Mouse (Mus musculus) fibroblast of lung, adult 2 months (primary cell): ENCODE measurements around the gene Wipf3.

Experiments
- DNase-seq: peaks from one replicate; pipeline ENCODE4 v3.0.0-alpha.2; 2011; ENCODE audit warnings: low read depth

The Wipf3 gene

GRCm38 (mm10) chr6:54432191-54432590 is 2.8 kb downstream of the Wipf3 start:
- DNase-seq, result no peak

GRCm38 (mm10) chr6:54432806-54433545 is 3.6 kb downstream of the Wipf3 start:
- no peak for DNase-seq

GRCm38 (mm10) chr6:54434171-54434570 is 4.8 kb downstream of the Wipf3 start:
- no peak for DNase-seq

GRCm38 (mm10) chr6:54435663-54436062 is 6.3 kb downstream of the Wipf3 start:
- no peak for DNase-seq

GRCm38 (mm10) chr6:54436286-54436685 is 6.9 kb downstream of the Wipf3 start:
- DNase-seq, result no peak

- DNase-seq, result no peak
Observed at GRCm38 (mm10) chr6:54438510-54438909, 9.1 kb downstream of the Wipf3 start.

- DNase-seq, result no peak
Observed at GRCm38 (mm10) chr6:54440658-54441057, 11.3 kb downstream of the Wipf3 start.

GRCm38 (mm10) chr6:54443657-54444056 is 14.3 kb downstream of the Wipf3 start:
- DNase-seq, result no peak

- no peak for DNase-seq
Observed at GRCm38 (mm10) chr6:54444086-54444485, 14.7 kb downstream of the Wipf3 start.

GRCm38 (mm10) chr6:54445249-54445818 is 15.9 kb downstream of the Wipf3 start:
- DNase-seq, result no peak

- no peak for DNase-seq
Observed at GRCm38 (mm10) chr6:54447353-54447752, 17.9 kb downstream of the Wipf3 start.

GRCm38 (mm10) chr6:54459661-54460060 is 30.3 kb downstream of the Wipf3 start:
- DNase-seq, result no peak

- DNase-seq, result no peak
Observed at GRCm38 (mm10) chr6:54460172-54460914, 30.9 kb downstream of the Wipf3 start.

- DNase-seq, result no peak
Observed at GRCm38 (mm10) chr6:54460915-54461671, 31.7 kb downstream of the Wipf3 start.

GRCm38 (mm10) chr6:54462766-54463165 is 33.4 kb downstream of the Wipf3 start:
- no peak for DNase-seq

GRCm38 (mm10) chr6:54463701-54464458 is 34.5 kb downstream of the Wipf3 start:
- no peak for DNase-seq

- DNase-seq, result no peak
Observed at GRCm38 (mm10) chr6:54464926-54465325, 35.5 kb downstream of the Wipf3 start.

GRCm38 (mm10) chr6:54467371-54467770 is 38.0 kb downstream of the Wipf3 start:
- no peak for DNase-seq

GRCm38 (mm10) chr6:54471866-54472265 is 42.5 kb downstream of the Wipf3 start:
- no peak for DNase-seq

- DNase-seq, result peak; percentile 4
Observed at GRCm38 (mm10) chr6:54472846-54473715, 43.7 kb downstream of the Wipf3 start.
